Comparison of ENCODE assay signal across 9 mouse cellular contexts in the genomic region with DNA sequence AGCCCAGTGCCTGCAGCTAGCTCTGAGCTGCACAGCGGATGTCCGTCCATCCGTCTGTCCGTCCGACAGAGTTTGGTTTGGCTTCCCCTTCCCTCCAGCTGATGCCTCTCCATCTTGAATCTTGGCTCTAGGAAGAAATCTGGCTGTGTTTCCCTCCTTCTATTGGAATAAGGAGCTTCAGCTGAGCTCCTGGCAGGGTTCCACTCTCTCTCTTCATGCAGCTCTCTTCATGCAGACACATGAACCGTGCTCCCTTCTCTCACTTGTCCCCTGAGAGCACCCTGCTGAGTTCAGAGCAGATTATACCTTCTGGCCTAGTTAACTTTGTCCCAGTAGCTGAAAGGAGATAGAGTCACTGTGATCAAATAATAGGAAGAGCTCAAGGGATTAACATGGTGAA.
DNase-seq lines count a peak whose midpoint lies in the region; ATAC-seq and TF ChIP-seq lines count a peak whose summit lies in the region.
"Had no signal": no experiment of that assay in that cellular context is flagged by ENCODE, and none has a peak within 500 bp of the region (broad histone marks: within the 10 kb centered on the region; RNA-seq: fewer than 3 reads in every experiment).

No protein-coding gene starts in this region.

- peaks cover 32% of the 10 kb centered on the region for H3K4me1 ChIP-seq in cortical plate, adult 2 months (ENCODE audit: control insufficient read depth, insufficient read depth, low read length)
- H3K4me1 ChIP-seq in stomach, embryonic 16.5 days (ENCODE audit: control insufficient read depth, insufficient read depth, low read length) = peaks cover 40% of the 10 kb centered on the region

- H3K9me3 ChIP-seq in stomach, embryonic 16.5 days (replicated peaks; ENCODE audit: control insufficient read depth, low read length) = no peaks in the 10 kb centered on the region
- H3K9me3 ChIP-seq: megakaryocyte, embryonic 14.5 days had no signal

- TF ChIP-seq POLR2A in cortical plate, adult 2 months (IDR thresholded peaks at IDR 0.05; ENCODE audit: extremely low read depth, insufficient read depth, low read length) = no peak

- no peak overlapping the region for H3K4me2 ChIP-seq in stomach, embryonic 16.5 days (ENCODE audit: low read depth, low read length)

- no peak overlapping the region; the same call in 1 of the 2 replicates for H3K9ac ChIP-seq in stomach, embryonic 16.5 days (ENCODE audit: low read length)

- H3K4me3 ChIP-seq in left cerebral cortex, adult 2 months = no peak overlapping the region
- H3K4me3 ChIP-seq in cortical plate, adult 2 months (ENCODE audit: insufficient read depth, low read length) = no peak overlapping the region
- no peak overlapping the region for H3K4me3 ChIP-seq in stomach, embryonic 16.5 days (replicated peaks; ENCODE audit: low read length)
- H3K4me3 ChIP-seq: megakaryocyte, embryonic 14.5 days had no signal

- no peaks in the 10 kb centered on the region for H3K27me3 ChIP-seq in stomach, embryonic 16.5 days (ENCODE audit: control insufficient read depth, insufficient read depth, low read length)
- H3K27me3 ChIP-seq: megakaryocyte, embryonic 14.5 days had no signal

- H3K27ac ChIP-seq in left cerebral cortex, adult 2 months = peak overlapping the region; percentile 83
- peak overlapping the region; percentile 17; the same call in 1 of the 2 replicates for H3K27ac ChIP-seq in cortical plate, adult 2 months (ENCODE audit: insufficient read depth, low read length)
- peak overlapping the region; percentile 58 for H3K27ac ChIP-seq in stomach, embryonic 16.5 days (ENCODE audit: low read length)

- no peak for TF ChIP-seq CTCF in left cerebral cortex, adult 2 months (IDR thresholded peaks at IDR 0.05)
- no peak for TF ChIP-seq CTCF in cortical plate, adult 2 months (IDR thresholded peaks at IDR 0.05; ENCODE audit: extremely low read depth, insufficient read depth, low read length)

- peak; percentile 35 for ATAC-seq in stomach, embryonic 16.5 days (ENCODE audit: insufficient read depth, low FRiP score)

- intact Hi-C loops in left cerebral cortex, adult 2 months (cut with DNase I) = loop anchor here (5.0 kb wide), 2 partner anchors 52 to 208 kb away; no protein-coding TSS in a partner anchor
- intact Hi-C loops in gastrocnemius, postnatal 14 days (cut with DNase I; ENCODE audit: low total_unique reads) = no loop called here

- DNase-seq in left cerebral cortex, adult 2 months (ENCODE audit: extremely low spot score in 1 of 2, low spot score in 2 of 2) = no peak
- no peak for DNase-seq in left cerebral cortex, adult 8-10 months (ENCODE audit: low spot score in 2 of 2)
- peak; percentile 54 for DNase-seq in gastrocnemius, postnatal 14 days
- peak; percentile 63 to 73 for DNase-seq in kidney, postnatal 4 days
- no peak for DNase-seq in layer of hippocampus, adult 11-12 months (ENCODE audit: low spot score)
- no peak for DNase-seq in layer of hippocampus, postnatal 36 days

- WGBS in stomach, embryonic 16.5 days = 58% methylated on average over 6 of the region's 6 CpGs

- H3K36me3 ChIP-seq in stomach, embryonic 16.5 days (ENCODE audit: control insufficient read depth, insufficient read depth, low read length) = no peaks in the 10 kb centered on the region

Comparison
In these comparisons a context has a peak if more than half of its experiments do, and no peak if none do; other contexts are left out.
1. DNase-seq: peak in gastrocnemius, postnatal 14 days (single experiment) and kidney, postnatal 4 days (2 of 2); none in left cerebral cortex, adult 2 months (0 of 2), left cerebral cortex, adult 8-10 months (0 of 2), layer of hippocampus, adult 11-12 months (single experiment) and layer of hippocampus, postnatal 36 days (0 of 2).
2. H3K27ac ChIP-seq: peak in every context shown above with its lines; median percentile 83 in left cerebral cortex, adult 2 months; 58 in stomach, embryonic 16.5 days; 17 in cortical plate, adult 2 months.